8 mouse cellular contexts compared by ENCODE assay signal in the genomic region with DNA sequence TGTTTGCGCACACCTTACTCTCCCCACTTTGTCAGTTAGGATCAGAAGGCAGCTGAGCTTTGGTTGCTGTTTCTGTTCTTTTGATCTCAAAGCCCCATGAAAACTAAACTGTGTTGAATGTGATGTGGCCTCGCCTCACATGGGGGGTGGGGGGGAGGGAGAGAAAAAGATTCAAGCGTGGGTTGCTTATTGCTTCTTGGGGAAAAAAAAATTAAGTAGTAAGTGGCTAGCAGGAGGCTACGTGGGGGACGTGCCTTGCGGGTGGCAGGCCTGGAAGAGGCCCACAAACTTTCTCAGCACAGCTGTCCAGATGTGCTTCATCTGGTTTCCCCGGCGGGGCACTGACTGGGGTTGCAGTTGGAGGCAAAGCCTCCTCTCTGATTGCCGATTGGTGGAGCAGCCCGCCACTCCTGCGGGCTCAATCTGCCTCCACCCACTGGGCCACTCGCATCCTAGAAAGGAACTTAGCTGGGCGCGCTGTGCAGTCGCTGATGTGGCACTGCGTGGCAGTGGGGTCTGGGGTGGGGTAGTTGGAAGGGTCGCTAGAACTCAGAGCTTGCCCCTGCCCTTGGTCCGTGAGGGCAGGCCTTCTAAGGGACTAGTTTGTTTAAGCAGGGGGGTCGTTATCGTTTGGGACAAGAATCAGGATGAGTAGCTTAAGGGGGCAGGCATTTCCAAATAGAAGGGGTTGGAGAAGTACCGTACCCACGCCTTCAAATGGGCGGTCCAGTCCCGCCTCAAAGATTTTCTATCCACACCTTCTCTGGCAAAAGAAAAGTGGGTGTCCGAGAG. TPM values are rescaled to one million over a fixed set of nuclear protein-coding genes. Genes with fewer than 3 reads are reported as not detected.
A peak's percentile ranks its signal among the peaks of the same experiment; 100 is the strongest.
DNase-seq lines count a peak whose midpoint lies in the region; ATAC-seq and TF ChIP-seq lines count a peak whose summit lies in the region.

A gene (minus strand): TSS at position 343 of the 792 bp plus-strand sequence.

- peak; percentile 97 for DNase-seq in embryonic facial prominence, embryonic 14.5 days (ENCODE audit: low spot score)
- peak; percentile 88 to 89 for DNase-seq in heart, adult 9 months (ENCODE audit: low spot score in 2 of 2)
- DNase-seq in kidney, adult 2 months, result peak; percentile 82
- DNase-seq in left cerebral cortex, postnatal 4 days, result peak; percentile 81

- peak within 1 kb of the TSS; percentile 80 for H3K27ac ChIP-seq in embryonic facial prominence, embryonic 14.5 days (replicated peaks; ENCODE audit: low read depth, low read length)
- peak within 1 kb of the TSS; percentile 42; the same call in 1 of the 2 replicates for H3K27ac ChIP-seq in kidney, adult 2 months (ENCODE audit: insufficient read depth, low read depth, low read length)
- no peak within 1 kb of the TSS for H3K27ac ChIP-seq in midbrain, embryonic 12.5 days (replicated peaks)
- peak within 1 kb of the TSS; percentile 73 for H3K27ac ChIP-seq in stomach, embryonic 14.5 days (ENCODE audit: low read length)

- peaks cover 14% of the 10 kb centered on the region for H3K4me1 ChIP-seq in megakaryocyte, embryonic 14.5 days
- H3K4me1 ChIP-seq in embryonic facial prominence, embryonic 14.5 days (ENCODE audit: control insufficient read depth, insufficient read depth, low read length), result no peaks in the 10 kb centered on the region; the same call in 1 of the 2 replicates
- no peaks in the 10 kb centered on the region for H3K4me1 ChIP-seq in kidney, adult 2 months (ENCODE audit: control insufficient read depth, insufficient read depth, low read length)
- H3K4me1 ChIP-seq in midbrain, embryonic 12.5 days, result no peaks in the 10 kb centered on the region; the same call in 1 of the 2 replicates
- H3K4me1 ChIP-seq in stomach, embryonic 14.5 days (ENCODE audit: control insufficient read depth, insufficient read depth, low read length), result peaks cover 8% of the 10 kb centered on the region

- H3K4me2 ChIP-seq in embryonic facial prominence, embryonic 14.5 days (ENCODE audit: low read depth, low read length), result peak within 1 kb of the TSS; percentile 63
- H3K4me2 ChIP-seq in midbrain, embryonic 12.5 days (replicated peaks), result peak within 1 kb of the TSS; percentile 72
- H3K4me2 ChIP-seq in stomach, embryonic 14.5 days (replicated peaks; ENCODE audit: low read depth, low read length), result peak within 1 kb of the TSS; percentile 49

- TF ChIP-seq POLR2A in kidney, adult 2 months (IDR thresholded peaks at IDR 0.05; ENCODE audit: low read depth, low read length), result no peak

- 4% methylated on average over 23 of the region's 25 CpGs for WGBS in embryonic facial prominence, embryonic 14.5 days
- 5% methylated on average over 25 of the region's 25 CpGs for WGBS in kidney, adult 2 months
- WGBS in midbrain, embryonic 12.5 days, result 4% methylated on average over 25 of the region's 25 CpGs
- WGBS in stomach, embryonic 14.5 days, result 3% methylated on average over 25 of the region's 25 CpGs

- H3K36me3 ChIP-seq in megakaryocyte, embryonic 14.5 days (replicated peaks; ENCODE audit: low read length), result no peaks in the 10 kb centered on the region
- H3K36me3 ChIP-seq in embryonic facial prominence, embryonic 14.5 days (ENCODE audit: control insufficient read depth, insufficient read depth, low read length), result no peaks in the 10 kb centered on the region
- no peaks in the 10 kb centered on the region for H3K36me3 ChIP-seq in kidney, adult 2 months (ENCODE audit: control insufficient read depth, insufficient read depth, low read length)
- H3K36me3 ChIP-seq in midbrain, embryonic 12.5 days, result no peaks in the 10 kb centered on the region
- H3K36me3 ChIP-seq in stomach, embryonic 14.5 days (ENCODE audit: control insufficient read depth, insufficient read depth, low read length), result no peaks in the 10 kb centered on the region

- no peaks in the 10 kb centered on the region for H3K27me3 ChIP-seq in megakaryocyte, embryonic 14.5 days (replicated peaks)
- H3K27me3 ChIP-seq in embryonic facial prominence, embryonic 14.5 days (replicated peaks; ENCODE audit: control insufficient read depth, insufficient read depth, low read length), result no peaks in the 10 kb centered on the region
- H3K27me3 ChIP-seq in kidney, adult 2 months (replicated peaks; ENCODE audit: control insufficient read depth, insufficient read depth, low read length), result no peaks in the 10 kb centered on the region
- no peaks in the 10 kb centered on the region; the same call in 1 of the 2 replicates for H3K27me3 ChIP-seq in midbrain, embryonic 12.5 days
- H3K27me3 ChIP-seq in stomach, embryonic 14.5 days (ENCODE audit: control insufficient read depth, insufficient read depth, low read length), result no peaks in the 10 kb centered on the region

- H3K9me3 ChIP-seq in megakaryocyte, embryonic 14.5 days, result no peaks in the 10 kb centered on the region
- no peaks in the 10 kb centered on the region for H3K9me3 ChIP-seq in embryonic facial prominence, embryonic 14.5 days (ENCODE audit: control insufficient read depth, low read length)
- H3K9me3 ChIP-seq in midbrain, embryonic 12.5 days, result no peaks in the 10 kb centered on the region
- H3K9me3 ChIP-seq in stomach, embryonic 14.5 days (ENCODE audit: control insufficient read depth, low read depth, low read length), result no peaks in the 10 kb centered on the region

- peak within 1 kb of the TSS; percentile 87 for H3K4me3 ChIP-seq in megakaryocyte, embryonic 14.5 days (replicated peaks)
- peak within 1 kb of the TSS; percentile 50 for H3K4me3 ChIP-seq in embryonic facial prominence, embryonic 14.5 days (ENCODE audit: low read depth, low read length)
- H3K4me3 ChIP-seq in kidney, adult 2 months (ENCODE audit: insufficient read depth, low read depth, low read length), result peak within 1 kb of the TSS; percentile 66
- H3K4me3 ChIP-seq in midbrain, embryonic 12.5 days, result peak within 1 kb of the TSS; percentile 46
- peak within 1 kb of the TSS; percentile 46 for H3K4me3 ChIP-seq in stomach, embryonic 14.5 days (ENCODE audit: low read depth, low read length)

- intact Hi-C loops in left cerebral cortex, postnatal 4 days (cut with DNase I), result no loop called here

- H3K9ac ChIP-seq in embryonic facial prominence, embryonic 14.5 days (ENCODE audit: low read depth, low read length), result peak within 1 kb of the TSS; percentile 62
- H3K9ac ChIP-seq in midbrain, embryonic 12.5 days (replicated peaks), result no peak within 1 kb of the TSS; the same call in 1 of the 2 replicates
- peak within 1 kb of the TSS; percentile 28; the same call in 1 of the 2 replicates for H3K9ac ChIP-seq in stomach, embryonic 14.5 days (replicated peaks; ENCODE audit: low read depth, low read length)

- no peak for ATAC-seq in megakaryocyte, adult 5-6 weeks (ENCODE audit: poor library complexity, severe bottlenecking)
- peak; percentile 100 for ATAC-seq in embryonic facial prominence, embryonic 14.5 days (ENCODE audit: low read depth)
- peak; percentile 99 for ATAC-seq in midbrain, embryonic 12.5 days (ENCODE audit: low FRiP score, low read depth)
- ATAC-seq in stomach, embryonic 14.5 days (ENCODE audit: insufficient number of reproducible peaks, insufficient read depth, low FRiP score, low read depth), result peak; percentile 99

- TF ChIP-seq CTCF in kidney, adult 2 months (conservative IDR thresholded peaks at IDR 0.05; ENCODE audit: insufficient read depth, insufficient read length, low read depth, low read length), result no peak

RNA-seq across cellular contexts. Expression of the gene that starts here (rescaled TPM):
- polyA plus RNA-seq in megakaryocyte, embryonic 14.5 days (2012; ENCODE audit: insufficient read depth, low replicate concordance), result not detected in 2 replicates
- 0.09 TPM in 1 of 2 replicates, not detected in the other for total RNA-seq in megakaryocyte, adult 5-6 weeks (2015)
- 0.04 TPM in 1 of 2 replicates, not detected in the other for total RNA-seq in megakaryocyte, adult 5-6 weeks (2017)
- polyA plus RNA-seq in embryonic facial prominence, embryonic 14.5 days (2014; fragmentation: Nextera tagmentation; extraction: Ambion mirVana), result 71.5 and 84.1 TPM in 2 replicates
- polyA plus RNA-seq in kidney, adult 2 months (2012; rRNA removed), result 1.7 and 2.0 TPM in 2 replicates
- 1 to 10 TPM; 1.5 to 2.7 TPM for total RNA-seq in left cerebral cortex, postnatal 4 days (2021)
- polyA plus RNA-seq in midbrain, embryonic 12.5 days (2016; fragmentation: Nextera tagmentation; extraction: Ambion mirVana), result 5.3 and 8.0 TPM in 2 replicates
- 53.8 and 56.5 TPM in 2 replicates for polyA plus RNA-seq in stomach, embryonic 14.5 days (2014; fragmentation: Nextera tagmentation; extraction: Ambion mirVana)
